Mouse (Mus musculus) cortical plate, adult 2 months (tissue): ENCODE data around the gene Ssx2ip.

Experiments
- CTCF ChIP-seq: fragments of 200-500 bp; IDR thresholded peaks from 2 replicates; pipeline ENCODE4 v1.5.1; 2011; ENCODE audit warnings: mild to moderate bottlenecking, control low read depth, low read length; ENCODE audit not compliant: insufficient read depth; ENCODE audit errors: extremely low read depth
- POLR2A ChIP-seq: fragments of 200-500 bp; IDR thresholded peaks from 2 replicates; pipeline ENCODE4 v1.6.1; 2011; ENCODE audit warnings: mild to moderate bottlenecking, low read length, control low read depth; ENCODE audit not compliant: insufficient read depth; ENCODE audit errors: extremely low read depth

DNA sequence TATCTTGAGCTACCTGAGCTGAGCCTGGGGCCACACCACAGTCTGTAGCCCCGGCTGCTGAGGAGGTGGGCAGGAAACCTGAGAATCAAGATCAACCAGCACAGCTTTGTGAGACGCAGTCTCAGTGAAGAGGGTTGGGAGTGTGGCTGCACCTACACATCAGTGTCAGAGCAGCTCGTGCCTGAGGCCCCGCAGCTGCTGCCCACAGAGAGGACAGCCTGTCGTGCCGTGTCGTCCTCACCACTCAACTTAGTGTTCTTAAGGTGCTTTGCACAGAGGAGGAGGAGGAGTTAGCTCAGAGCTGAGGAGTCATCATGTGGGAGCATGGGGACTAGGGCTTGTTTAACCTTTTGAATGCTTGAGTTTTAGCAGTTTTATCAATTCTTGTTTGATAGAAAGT, 21.5 kb downstream of the Ssx2ip start:
- TF ChIP-seq POLR2A (no peak), CTCF (no peak)
